Mouse (Mus musculus) megakaryocyte-erythroid progenitor cell, adult 5 weeks (primary cell): ENCODE data around the gene Ahcy. TPM values are rescaled to one million over a fixed set of nuclear protein-coding genes. Genes with fewer than 3 reads are reported as not detected.

ENCODE experiments used
- polyA plus RNA-seq: library from polyadenylated mRNA; stranded (reverse); fragments of >175 nt; gene quantifications from 2 replicates; pipeline ENCODE4 v1.2.3, GENCODE M21; 2012

Ahcy gene
- 53.5 and 60.6 TPM in 2 replicates for polyA plus RNA-seq

DNA sequence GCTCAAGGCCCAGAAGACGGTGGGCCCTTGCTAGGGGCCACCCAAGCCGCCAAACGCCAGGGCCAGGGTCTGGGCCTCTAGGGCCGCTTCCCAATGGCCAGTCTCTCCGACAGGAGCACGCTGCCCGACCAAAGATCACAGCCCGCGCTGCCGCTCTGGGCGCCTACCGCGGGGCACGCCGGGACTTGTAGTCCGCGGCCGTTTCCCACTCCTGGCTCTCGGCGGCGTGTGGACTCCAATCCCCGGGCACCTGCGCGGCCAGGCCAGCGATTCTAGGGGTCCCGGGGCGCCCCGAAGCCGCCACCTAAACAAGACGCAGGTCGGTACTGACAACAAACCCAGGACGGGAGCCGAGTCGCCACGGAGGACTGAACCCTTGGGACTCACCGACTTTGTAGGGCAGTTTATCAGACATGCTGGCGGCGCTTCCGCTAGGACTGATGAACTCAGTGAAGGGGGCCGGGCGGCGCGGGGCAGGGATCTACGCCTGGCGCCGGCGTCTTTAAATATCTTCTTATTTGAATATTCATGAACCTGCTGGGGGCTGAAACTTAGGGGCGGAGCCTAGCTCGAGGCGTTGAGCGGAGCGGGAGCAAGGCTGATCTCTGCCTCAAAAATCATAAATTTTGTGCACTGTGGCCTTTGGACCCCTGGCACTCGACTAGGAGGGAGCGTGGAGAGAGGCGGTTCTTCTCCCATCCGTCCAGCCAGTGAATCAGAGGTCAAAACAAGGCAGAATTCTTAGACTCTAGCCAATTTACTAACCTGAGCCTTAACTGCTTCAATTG lies at the start of gene Ahcy:
Gene Ahcy (minus strand): TSS at position 520 of the 788 bp plus-strand sequence.

DNA sequence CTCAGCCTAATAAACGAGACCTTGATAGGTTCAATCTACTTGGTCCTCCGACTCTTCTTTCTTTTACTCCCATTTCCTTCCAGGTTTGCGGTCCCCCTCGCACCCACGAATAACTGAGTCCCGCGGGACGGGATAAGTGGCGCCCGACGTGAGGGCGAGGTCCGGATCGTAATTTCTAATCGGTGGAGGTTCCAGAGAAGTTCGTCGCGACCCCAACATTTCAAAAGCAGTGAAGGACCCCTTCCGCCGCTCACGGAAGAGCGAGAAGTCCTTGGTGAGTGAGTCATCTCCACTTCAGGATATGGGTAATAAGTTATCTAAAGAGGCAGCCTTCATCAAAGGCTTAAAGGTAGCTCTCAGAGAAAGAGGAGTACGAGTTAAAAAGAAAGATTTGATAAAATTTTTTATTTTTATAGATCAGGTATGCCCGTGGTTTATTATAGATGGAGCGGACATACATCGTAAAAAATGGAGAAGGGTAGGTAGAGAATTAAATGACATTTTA lies 56.0 kb downstream of the Ahcy start, which contains the start of gene Gm14226:
Gene Gm14226 (plus strand): TSS at position 16 of the 505 bp plus-strand sequence.

Other genes starting within 250 kb of the Ahcy start
- 14.7 and 19.3 TPM in 2 replicates for gene Eif2s2, start 181.6 kb downstream of the Ahcy start, polyA plus RNA-seq
- gene Gm14226, start 56.2 kb downstream of the Ahcy start, polyA plus RNA-seq = 0.02 and 0.03 TPM in 2 replicates
- 2.8 and 3.1 TPM in 2 replicates for gene Itch, start 59.0 kb upstream of the Ahcy start, polyA plus RNA-seq
- 113 and 117 TPM in 2 replicates for gene Dynlrb1, start 162.0 kb upstream of the Ahcy start, polyA plus RNA-seq
- 54.0 and 58.5 TPM in 2 replicates for gene Map1lc3a, start 201.8 kb upstream of the Ahcy start, polyA plus RNA-seq